Mouse (Mus musculus): Measurements from ENCODE around the gene Ap3b2.

GRCm38 (mm10) chr7:81523663-81524017, 29.9 kb upstream of the Ap3b2 start:
- TF ChIP-seq MAX (IDR thresholded peaks at IDR 0.05; ENCODE audit: low read length) (no peak), CTCF (conservative IDR thresholded peaks at IDR 0.05 in 1 of 2, IDR thresholded peaks at IDR 0.05 in 1 of 2; ENCODE audit: low read depth in 2 of 2, low read length in 2 of 2) (no peak), ELF1 (IDR thresholded peaks at IDR 0.05; ENCODE audit: low read depth, low read length) (no peak)

All from CH12.LX (cell line).